In the genomic region with DNA sequence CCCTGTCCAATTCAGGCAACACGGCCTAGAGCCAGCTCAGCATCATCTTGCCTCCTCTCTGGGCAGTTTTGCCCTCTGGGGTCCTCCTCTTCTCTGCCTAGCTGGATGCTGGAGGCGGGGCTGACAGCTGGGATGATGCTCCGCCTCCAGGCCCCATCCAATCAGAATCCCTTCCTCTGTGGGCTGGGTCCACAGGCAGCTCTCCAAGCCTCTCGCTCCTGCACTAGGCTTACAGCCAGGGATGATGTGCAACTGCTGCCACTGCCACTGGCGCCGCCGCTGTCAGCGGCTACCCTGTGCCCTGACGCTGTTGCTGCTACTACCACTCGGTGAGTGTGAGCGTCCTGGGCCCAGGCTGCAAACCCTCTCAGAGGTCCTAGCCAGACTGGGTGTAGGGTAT, we compare ENCODE assay signal across 8 mouse cellular contexts. TPM values are rescaled to one million over a fixed set of nuclear protein-coding genes. Genes with fewer than 3 reads are reported as not detected.
DNase-seq lines count a peak whose midpoint lies in the region; ATAC-seq lines count a peak whose summit lies in the region.

A gene (plus strand): TSS at position 229 of the 400 bp plus-strand sequence.

- intact Hi-C loops in heart, postnatal 10 days (cut with DNase I): no loop called here

- H3K4me3 ChIP-seq in forebrain, embryonic 15.5 days: no peak within 1 kb of the TSS
- H3K4me3 ChIP-seq in liver, embryonic 11.5 days (ENCODE audit: low read depth, low read length): no peak within 1 kb of the TSS
- H3K4me3 ChIP-seq in neural tube, embryonic 11.5 days (ENCODE audit: low read depth, low read length): no peak within 1 kb of the TSS

- H3K4me1 ChIP-seq in forebrain, embryonic 15.5 days: peaks cover 5% of the 10 kb centered on the region; the same call in 1 of the 2 replicates
- H3K4me1 ChIP-seq in liver, embryonic 11.5 days (replicated peaks; ENCODE audit: control insufficient read depth, insufficient read depth, low read length): no peaks in the 10 kb centered on the region; the same call in 1 of the 2 replicates
- peaks cover 3% of the 10 kb centered on the region; the same call in 1 of the 2 replicates for H3K4me1 ChIP-seq in neural tube, embryonic 11.5 days (ENCODE audit: control insufficient read depth, insufficient read depth, low read length)

- no peaks in the 10 kb centered on the region for H3K9me3 ChIP-seq in forebrain, embryonic 15.5 days
- H3K9me3 ChIP-seq in liver, embryonic 11.5 days (ENCODE audit: control insufficient read depth, low read length): no peaks in the 10 kb centered on the region
- no peaks in the 10 kb centered on the region for H3K9me3 ChIP-seq in neural tube, embryonic 11.5 days (ENCODE audit: control insufficient read depth, low read length)

- peaks cover 51% of the 10 kb centered on the region for H3K36me3 ChIP-seq in forebrain, embryonic 15.5 days
- H3K36me3 ChIP-seq in liver, embryonic 11.5 days (ENCODE audit: control insufficient read depth, insufficient read depth, low read length): peaks cover 41% of the 10 kb centered on the region
- peaks cover 24% of the 10 kb centered on the region for H3K36me3 ChIP-seq in neural tube, embryonic 11.5 days (ENCODE audit: control insufficient read depth, insufficient read depth, low read length)

- 2% methylated on average over 11 of the region's 11 CpGs for WGBS in forebrain, embryonic 15.5 days
- 36% methylated on average over 11 of the region's 11 CpGs for WGBS in liver, embryonic 11.5 days
- 3% methylated on average over 11 of the region's 11 CpGs for WGBS in neural tube, embryonic 11.5 days

- H3K27ac ChIP-seq in forebrain, embryonic 15.5 days (replicated peaks): no peak within 1 kb of the TSS
- H3K27ac ChIP-seq in liver, embryonic 11.5 days (ENCODE audit: low read depth, low read length): no peak within 1 kb of the TSS
- no peak within 1 kb of the TSS for H3K27ac ChIP-seq in neural tube, embryonic 11.5 days (ENCODE audit: low read depth, low read length)

- H3K4me2 ChIP-seq in forebrain, embryonic 15.5 days (replicated peaks): no peak within 1 kb of the TSS
- H3K4me2 ChIP-seq in liver, embryonic 11.5 days: no peak within 1 kb of the TSS
- peak within 1 kb of the TSS; percentile 31 for H3K4me2 ChIP-seq in neural tube, embryonic 11.5 days (ENCODE audit: low read depth)

- DNase-seq in CD4-positive helper T cell, adult 2 months (ENCODE audit: low read depth, low spot score): peak; percentile 14
- DNase-seq in adrenal gland, postnatal 25 days: peak; percentile 71
- peak; percentile 86 to 88 for DNase-seq in heart, postnatal 10 days
- DNase-seq in kidney, postnatal 25 days: peak; percentile 79 to 90
- peak; percentile 48 for DNase-seq in liver, embryonic 11.5 days (ENCODE audit: low spot score)
- DNase-seq in neural tube, embryonic 11.5 days (ENCODE audit: low spot score): peak; percentile 77
- peak; percentile 71 to 78 for DNase-seq in urinary bladder, postnatal 4 days (ENCODE audit: low spot score in 2 of 2)

- peak; percentile 80 for ATAC-seq in forebrain, embryonic 15.5 days (replicated peaks)
- peak; percentile 71 for ATAC-seq in liver, embryonic 11.5 days (replicated peaks; ENCODE audit: low FRiP score)
- peak; percentile 92 for ATAC-seq in neural tube, embryonic 11.5 days (ENCODE audit: insufficient read depth, low FRiP score, low TSS enrichment)

- H3K27me3 ChIP-seq in forebrain, embryonic 15.5 days: no peaks in the 10 kb centered on the region
- H3K27me3 ChIP-seq in liver, embryonic 11.5 days (replicated peaks; ENCODE audit: control insufficient read depth, insufficient read depth, low read length): no peaks in the 10 kb centered on the region
- no peaks in the 10 kb centered on the region for H3K27me3 ChIP-seq in neural tube, embryonic 11.5 days (ENCODE audit: control insufficient read depth, insufficient read depth, low read length)

- 0 out of 2 replicates have a peak within 1 kb of the TSS, but pooled peaks have one; percentile 11 for H3K9ac ChIP-seq in forebrain, embryonic 15.5 days (replicated peaks)
- no peak within 1 kb of the TSS for H3K9ac ChIP-seq in liver, embryonic 11.5 days (ENCODE audit: low read depth, low read length)
- H3K9ac ChIP-seq in neural tube, embryonic 11.5 days (ENCODE audit: low read length): peak within 1 kb of the TSS; percentile 26; the same call in 1 of the 2 replicates

RNA-seq across cellular contexts. Expression of the gene that starts here (rescaled TPM):
- 1.9 TPM in 1 of 2 replicates, not detected in the other for total RNA-seq in adrenal gland, postnatal 25 days (2021)
- not detected in 2 replicates for polyA plus RNA-seq in forebrain, embryonic 15.5 days (2015; fragmentation: Nextera tagmentation; extraction: Ambion mirVana)
- total RNA-seq in heart, postnatal 10 days (2021): not detected
- not detected in 2 replicates for polyA plus RNA-seq in liver, embryonic 11.5 days (2014; fragmentation: Nextera tagmentation; extraction: Ambion mirVana)
- not detected in 2 replicates for polyA plus RNA-seq in neural tube, embryonic 11.5 days (2014; fragmentation: Nextera tagmentation; extraction: Ambion mirVana)

Comparison
In these comparisons a context has a peak if more than half of its experiments do, and no peak if none do; other contexts are left out.
1. Peak in ATAC-seq and H3K9ac ChIP-seq in forebrain, embryonic 15.5 days; RNA of the gene not detected or under 1 TPM.
2. Peak in DNase-seq in heart, postnatal 10 days; RNA of the gene not detected or under 1 TPM.
3. Peak in DNase-seq and ATAC-seq in liver, embryonic 11.5 days; RNA of the gene not detected or under 1 TPM.
4. Peak in DNase-seq, ATAC-seq, H3K9ac ChIP-seq and H3K4me2 ChIP-seq in neural tube, embryonic 11.5 days; RNA of the gene not detected or under 1 TPM.
5. DNase-seq: peak in every context shown above with its lines; median percentile 87 in heart, postnatal 10 days; 84 in kidney, postnatal 25 days; 77 in neural tube, embryonic 11.5 days; 74 in urinary bladder, postnatal 4 days; 71 in adrenal gland, postnatal 25 days; 48 in liver, embryonic 11.5 days; 14 in CD4-positive helper T cell, adult 2 months.